Mouse (Mus musculus) adrenal gland, adult (tissue): ENCODE measurements around the gene Toe1.
A peak's percentile ranks its signal among the peaks of the same experiment; 100 is the strongest.
"Not testable (repeated sequence)": the region's sequence is repeated elsewhere in the genome, so short reads cannot be mapped to it uniquely, and the experiment has no call there.

Experiments used
- DNase-seq, 2 experiments: peaks; one replicate each; pipeline ENCODE4 v3.0.0; 2022 to 2023; ENCODE audit warnings: low spot score in 1 of 2; ENCODE audit not compliant: inconsistent age in 2 of 2

Toe1 gene

DNA sequence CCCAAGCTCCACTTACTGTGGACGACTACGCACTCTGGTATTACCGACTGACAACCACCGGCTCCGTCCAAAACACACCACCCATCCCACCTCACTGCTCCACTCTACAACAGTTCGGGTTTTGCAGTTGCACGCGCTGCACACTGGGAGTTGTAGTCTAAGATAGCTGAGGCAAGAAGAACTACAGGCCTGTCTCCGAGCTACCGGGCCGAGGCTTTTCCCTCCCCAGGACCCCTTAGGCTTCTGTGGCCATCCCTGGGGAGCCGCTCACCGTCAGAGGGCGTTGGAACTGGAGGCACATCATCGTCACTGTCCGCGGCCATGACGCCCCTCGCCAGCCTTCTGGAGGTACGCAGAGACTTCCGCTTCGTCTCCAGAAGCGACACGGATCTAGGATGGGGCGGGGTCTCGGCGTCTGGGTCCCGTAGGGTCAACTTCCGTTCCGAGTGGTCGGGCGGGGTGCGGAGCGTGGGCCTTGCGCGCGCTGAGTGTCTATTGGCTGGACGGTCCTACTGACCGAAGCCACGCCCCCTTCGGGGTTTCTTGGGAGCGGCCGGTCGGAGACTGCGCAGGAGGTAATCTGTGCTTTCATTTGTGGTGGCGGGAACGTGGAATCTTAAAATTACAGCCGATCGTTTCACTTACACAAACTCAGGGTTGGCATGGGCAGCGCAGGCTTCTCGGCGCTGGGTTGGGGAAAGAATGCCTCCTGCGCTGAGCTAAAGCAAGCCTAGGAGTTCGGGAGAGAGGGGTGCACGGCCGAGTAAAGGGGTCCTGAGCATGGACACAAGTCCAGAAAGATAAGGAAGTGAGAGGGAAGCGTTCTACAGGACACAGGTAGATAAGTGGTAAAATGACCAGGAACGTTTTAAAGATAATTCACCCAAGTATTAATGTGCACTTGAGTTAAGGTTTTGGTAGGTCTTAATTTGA lies at the start of gene Toe1, which contains the start of gene Mutyh:
Gene Toe1, minus strand, starts transcription at position 444 of the 933 bp plus-strand sequence.
Gene Mutyh, plus strand, starts transcription at position 527 of the 933 bp plus-strand sequence.
- DNase-seq, result peak; percentile 96 to 97

DNA sequence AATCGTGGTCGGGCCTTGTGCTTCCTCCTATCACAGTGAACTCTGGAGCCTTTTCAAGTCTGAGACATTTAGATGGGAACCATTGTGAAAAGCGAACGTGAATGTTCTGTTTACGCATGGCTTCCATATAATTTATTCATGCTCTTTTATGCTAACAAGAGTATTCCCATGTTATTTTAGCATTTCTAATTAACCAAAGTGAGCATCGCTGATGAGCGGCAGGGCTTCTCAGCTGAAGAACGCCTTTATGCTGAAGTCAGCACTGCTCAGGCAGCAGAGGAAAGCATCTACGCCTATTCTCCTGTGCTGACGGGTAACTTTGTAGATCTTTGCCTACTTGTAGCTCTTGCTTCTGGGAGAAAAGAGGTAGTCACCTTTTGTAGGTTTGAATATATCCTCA lies 49.8 kb upstream of the Toe1 start:
- no peak for DNase-seq

DNA sequence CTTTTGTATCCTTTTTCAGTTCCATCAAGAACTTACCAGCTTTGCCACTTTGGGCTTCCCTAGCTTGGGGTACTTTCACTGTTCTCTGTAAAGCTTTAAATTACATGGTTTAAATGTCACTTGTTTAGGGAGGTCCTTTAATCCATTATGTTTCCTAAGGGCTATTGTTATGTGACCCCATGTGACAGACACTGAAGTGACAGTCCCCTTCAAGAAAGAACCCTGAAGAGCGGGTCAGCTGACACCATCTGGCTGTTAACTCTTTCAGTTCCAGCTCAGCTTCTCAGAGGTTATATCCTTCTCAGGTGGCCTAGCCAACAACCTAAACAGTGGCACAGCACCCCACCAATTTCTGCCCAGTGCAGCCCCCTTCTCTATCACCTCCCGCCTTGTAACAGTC lies 46.8 kb upstream of the Toe1 start:
- DNase-seq, result no peak

DNA sequence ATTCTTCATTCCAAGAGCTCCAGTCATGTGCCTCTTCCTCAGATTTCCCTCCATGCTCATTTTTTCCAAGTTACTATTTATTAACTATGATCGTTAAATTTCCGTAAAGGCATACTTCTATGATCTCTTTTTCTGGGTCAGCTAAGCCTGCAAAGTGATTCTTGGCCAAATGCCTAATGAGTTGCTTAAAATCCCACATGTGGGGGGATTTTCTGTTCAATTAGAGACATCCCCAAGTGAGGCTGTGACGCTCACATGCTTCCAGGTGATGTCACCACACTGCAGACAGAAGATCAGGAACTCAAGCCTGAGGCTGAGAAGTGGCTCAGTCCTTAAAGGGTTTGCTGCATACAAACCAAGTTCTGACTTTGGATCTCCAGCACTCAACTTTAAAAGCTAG lies 42.5 kb upstream of the Toe1 start:
- no peak for DNase-seq

GRCm38 (mm10) chr4:116844324-116844723 lies 36.9 kb upstream of the Toe1 start:
- no peak for DNase-seq

DNA sequence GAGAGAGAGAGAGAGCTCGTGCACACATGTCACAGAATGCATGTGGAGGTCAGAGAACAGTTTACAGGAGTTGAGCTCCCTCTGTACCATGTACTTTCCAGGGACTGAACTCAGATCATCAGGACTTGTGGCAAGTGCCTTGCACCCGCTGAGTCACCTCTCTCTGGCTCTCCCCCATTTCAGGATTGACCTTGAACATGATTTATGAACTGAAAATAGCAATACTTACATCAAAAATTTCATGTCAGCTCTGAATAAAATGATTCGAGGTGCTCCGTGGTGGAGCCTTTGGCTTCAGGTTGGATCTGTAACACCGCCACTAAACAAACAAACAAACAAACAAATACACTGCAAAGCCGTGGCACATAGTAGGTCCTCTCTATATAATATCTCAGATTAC lies 33.4 kb upstream of the Toe1 start:
- peak in 1 of 2 experiments; percentile 54 for DNase-seq

DNA sequence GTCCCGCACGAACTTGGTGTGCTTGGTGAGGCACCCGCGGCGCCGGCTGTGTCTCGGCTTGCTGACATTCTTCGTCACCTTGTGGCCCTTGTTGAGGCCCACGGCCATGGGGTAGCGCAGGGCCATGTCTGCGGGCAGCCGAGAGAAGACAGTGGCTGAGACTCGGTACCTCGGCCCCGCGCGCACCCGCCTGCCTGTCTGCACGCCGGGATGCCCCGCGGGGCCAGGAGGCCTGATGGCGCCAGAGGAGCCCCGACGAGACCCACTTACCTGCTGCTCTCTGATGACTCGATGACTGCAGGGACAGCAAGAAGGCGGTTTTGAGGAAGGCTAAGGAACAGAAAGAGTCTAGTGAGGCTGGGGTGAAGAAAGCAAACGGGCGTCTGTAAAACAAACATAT lies 32.7 kb upstream of the Toe1 start:
- not testable (repeated sequence) for DNase-seq

DNA sequence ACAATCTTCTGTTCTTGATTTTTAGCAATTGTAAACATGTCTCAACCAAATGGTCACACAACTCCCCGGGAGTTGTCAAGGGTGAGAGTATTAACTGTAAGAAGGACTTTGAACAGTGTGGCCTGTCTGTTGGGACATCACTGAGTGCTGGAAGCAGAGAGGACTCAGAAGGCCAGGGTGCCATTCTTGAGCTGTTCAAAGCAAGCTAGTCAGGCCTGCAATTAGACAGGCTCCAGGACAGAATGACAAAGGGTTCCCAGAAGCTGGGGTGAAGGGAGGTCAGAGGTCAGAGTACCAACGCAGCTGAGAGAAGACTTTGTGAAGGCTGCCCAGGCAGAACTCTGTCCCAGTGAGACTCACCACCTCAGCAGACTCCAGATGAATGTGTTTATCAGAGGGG lies 31.6 kb upstream of the Toe1 start:
- no peak for DNase-seq

DNA sequence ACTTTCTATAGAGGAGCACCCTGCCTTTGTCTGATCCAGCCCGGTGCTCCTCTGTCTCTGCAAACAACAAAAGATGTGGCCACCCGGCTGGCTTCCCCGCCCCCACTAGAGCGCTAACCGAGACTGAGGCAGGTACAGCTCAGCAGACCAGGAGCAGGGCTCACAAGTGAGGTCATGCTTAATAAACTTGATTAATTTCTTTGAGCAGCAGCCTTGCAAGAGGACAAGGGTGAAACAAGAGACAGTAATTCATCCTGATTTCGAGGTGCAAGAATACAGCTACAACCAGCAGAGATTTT lies 22.6 kb upstream of the Toe1 start:
- no peak for DNase-seq

DNA sequence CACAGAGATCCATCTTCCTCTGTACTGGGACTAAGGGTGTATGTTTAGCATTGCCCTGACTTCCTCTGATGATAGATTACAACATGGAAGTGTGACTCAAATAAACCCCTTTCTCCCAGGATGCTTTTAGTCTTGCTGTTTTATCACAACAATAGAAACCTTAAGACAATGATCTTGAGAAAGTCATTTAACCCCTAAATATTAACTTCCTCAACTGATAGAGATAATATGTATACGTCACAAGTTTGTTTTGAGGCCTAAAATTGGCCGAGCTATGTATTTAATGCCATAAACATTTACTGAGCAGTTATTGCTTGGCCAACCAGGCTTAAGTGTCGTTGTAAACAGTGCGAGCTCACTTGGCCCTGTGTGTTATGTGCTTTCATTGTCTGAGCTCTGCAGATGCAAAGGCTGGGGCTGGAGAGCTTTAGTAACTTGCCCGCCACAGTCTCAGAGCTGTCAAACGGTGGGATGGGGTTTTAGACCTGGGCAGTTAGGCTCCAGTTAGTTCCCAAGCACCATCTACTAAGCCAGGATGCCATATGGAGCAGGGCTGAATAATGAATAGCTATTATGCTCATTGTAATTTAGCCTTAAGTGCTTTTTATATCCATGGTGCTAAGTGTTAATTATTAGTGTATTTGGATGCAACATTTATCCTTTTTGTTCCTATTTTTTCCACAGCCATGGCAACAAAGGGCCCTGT lies 22.1 kb upstream of the Toe1 start:
- DNase-seq, result no peak

DNA sequence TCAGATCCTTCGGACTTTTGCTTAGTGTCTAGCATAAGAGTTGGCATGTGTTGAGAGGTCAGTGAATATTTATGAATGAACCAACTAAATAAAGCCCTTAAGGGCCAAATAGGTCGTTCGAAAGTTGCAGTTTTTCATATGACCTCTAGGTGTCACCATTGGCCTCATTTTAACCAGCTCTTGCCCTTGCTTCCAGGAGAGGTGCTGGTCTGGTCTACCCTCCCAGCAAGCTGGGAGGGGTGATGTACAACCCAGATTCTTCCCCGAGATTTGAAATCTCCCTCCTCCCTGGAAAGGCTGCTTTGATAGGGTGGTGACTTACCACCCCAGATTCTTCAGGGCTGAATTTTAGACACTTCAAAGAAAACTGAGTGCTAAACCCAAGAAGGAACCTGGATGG lies 20.4 kb upstream of the Toe1 start:
- DNase-seq, result peak in 1 of 2 experiments; percentile 79

- peak; percentile 80 to 93 for DNase-seq
These were observed 17.1 kb upstream of the Toe1 start for GRCm38 (mm10) chr4:116824541-116825004.

- no peak for DNase-seq
These were observed 14.2 kb upstream of the Toe1 start, which contains the start of gene Hpdl for GRCm38 (mm10) chr4:116821694-116822016. Gene Hpdl, minus strand, starts transcription at chr4:116821707.

- DNase-seq, result peak; percentile 87 to 96
These were observed 13.7 kb upstream of the Toe1 start for GRCm38 (mm10) chr4:116820902-116821693.

DNA sequence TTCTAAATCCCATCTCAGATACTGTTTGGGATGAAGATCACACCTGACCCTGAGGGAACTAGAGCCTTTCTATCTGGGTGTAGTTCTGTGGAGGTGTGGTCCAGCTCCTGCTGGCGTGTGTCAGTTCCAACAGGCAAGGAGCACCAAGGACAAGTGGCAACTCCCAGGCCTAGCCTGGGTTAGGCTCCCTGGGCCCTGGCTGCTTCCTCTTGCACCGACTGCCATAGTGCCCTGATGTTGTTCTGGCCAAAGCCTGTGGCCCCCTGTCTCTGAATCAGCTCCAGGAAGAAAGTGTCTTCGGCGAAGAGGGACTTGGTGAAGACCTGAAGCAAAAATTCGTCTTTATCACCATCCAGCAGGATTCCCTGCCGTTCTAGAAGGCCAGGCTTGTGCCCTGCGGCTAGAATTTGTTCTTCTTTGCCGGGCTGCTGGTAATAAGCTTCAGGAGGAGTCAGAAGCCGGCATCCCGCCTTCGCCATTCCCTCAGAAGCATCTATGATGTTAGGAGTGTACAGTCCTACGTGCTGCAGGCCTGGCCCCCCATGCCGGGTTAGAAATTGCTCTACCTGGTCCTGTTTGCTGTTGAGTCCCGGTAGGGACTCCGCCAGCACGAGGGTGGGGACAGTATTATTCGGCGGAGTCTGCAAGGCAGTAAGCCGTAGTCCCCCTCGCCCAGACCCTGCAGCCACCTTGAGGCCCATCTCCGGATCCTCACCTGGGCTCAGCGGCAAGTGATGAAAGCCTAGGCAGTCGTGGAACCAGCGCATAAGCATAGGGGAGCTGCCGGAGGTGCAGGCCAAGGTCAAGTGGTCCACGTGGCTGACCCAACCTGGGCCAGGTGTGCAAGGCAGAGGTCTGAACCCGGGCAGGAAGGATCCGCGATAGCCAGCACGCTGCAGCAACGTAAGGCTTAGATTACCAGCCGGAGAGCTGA lies 12.8 kb upstream of the Toe1 start:
- no peak for DNase-seq

DNA sequence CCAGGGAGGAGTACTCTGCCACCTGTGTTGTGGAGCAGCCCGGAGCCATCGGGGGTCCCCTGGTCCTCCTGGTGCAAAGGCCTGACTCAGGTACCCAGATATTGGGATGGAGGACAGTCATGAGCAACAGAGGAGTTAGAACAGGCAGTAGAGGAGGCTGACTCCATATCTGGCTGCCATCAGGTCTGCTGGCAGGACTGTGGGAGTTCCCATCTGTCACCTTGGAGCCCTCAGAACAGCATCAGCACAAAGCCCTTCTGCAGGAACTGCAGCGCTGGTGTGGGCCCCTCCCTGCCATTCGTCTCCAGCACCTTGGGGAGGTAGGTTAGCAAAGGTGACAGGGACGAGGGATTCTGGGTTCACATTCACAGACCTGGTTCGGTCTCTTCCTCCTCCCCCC lies 10.0 kb upstream of the Toe1 start:
- DNase-seq, result no peak

GRCm38 (mm10) chr4:116815276-116815675 lies 7.8 kb upstream of the Toe1 start:
- peak in 1 of 2 experiments; percentile 48 for DNase-seq

- DNase-seq, result no peak
These were observed 3.6 kb upstream of the Toe1 start for GRCm38 (mm10) chr4:116811012-116811411.

- no peak for DNase-seq
These were observed 7.5 kb downstream of the Toe1 start for GRCm38 (mm10) chr4:116799901-116800300.

- peak in 1 of 2 experiments; percentile 83 for DNase-seq
These were observed 10.9 kb downstream of the Toe1 start for GRCm38 (mm10) chr4:116796442-116797110.
